Mouse (Mus musculus) heart, postnatal 10 days (tissue): ENCODE results near the gene Ifnab. TPM values are rescaled to one million over a fixed set of nuclear protein-coding genes. Genes with fewer than 3 reads are reported as not detected.

Experiments used
- DNase-seq, 2 experiments: peaks; one replicate each; pipeline ENCODE4 v3.0.0; 2021
- intact Hi-C: fragments of 180-260 bp; cut with DNase I; formaldehyde crosslinking; loops from one replicate; pipeline ENCODE4 v1.15.1; 2025
- total RNA-seq, 2 experiments: library from RNA; stranded (reverse); gene quantifications; 2 replicates each; pipeline ENCODE4 v1.2.3; 2021

Ifnab gene
- total RNA-seq = not detected

- intact Hi-C loops = no loop called here
- DNase-seq = no peak
Observed at GRCm38 (mm10) chr4:88691259-88691658, at the start of gene Ifnab. TSS of gene Ifnab (minus strand) at chr4:88691359.

- intact Hi-C loops = no loop called here
- no peak for DNase-seq
Observed at GRCm38 (mm10) chr4:88739036-88739435, 47.9 kb upstream of the Ifnab start.

- DNase-seq = peak; percentile 70 to 82
- intact Hi-C loops = no loop called here
Observed at GRCm38 (mm10) chr4:88738480-88738879, 47.3 kb upstream of the Ifnab start.

GRCm38 (mm10) chr4:88727324-88727723 lies 36.2 kb upstream of the Ifnab start:
- intact Hi-C loops = loop anchor here (1.0 kb wide), 1 partner anchor 31 kb away; no protein-coding TSS in a partner anchor
- peak; percentile 35 to 65 for DNase-seq

GRCm38 (mm10) chr4:88726727-88727126 lies 35.6 kb upstream of the Ifnab start:
- DNase-seq = no peak
- intact Hi-C loops = loop anchor here (1.0 kb wide), 1 partner anchor 30 kb away; no protein-coding TSS in a partner anchor

GRCm38 (mm10) chr4:88723497-88724090 lies 32.4 kb upstream of the Ifnab start:
- intact Hi-C loops = loop anchor here (5.0 kb wide), 1 partner anchor 414 kb away; the partner anchor contains the start of gene Mtap
- no peak for DNase-seq

GRCm38 (mm10) chr4:88721791-88722721 lies 30.9 kb upstream of the Ifnab start, which contains the start of the genes Gm26566 and Klhl9:
TSS of gene Gm26566 (plus strand) at chr4:88721805.
TSS of gene Klhl9 (minus strand) at chr4:88722465.
- intact Hi-C loops = loop anchor here (5.0 kb wide), 1 partner anchor 415 kb away; the partner anchor contains the start of gene Mtap

GRCm38 (mm10) chr4:88718715-88719114 lies 27.6 kb upstream of the Ifnab start:
- intact Hi-C loops = no loop called here
- DNase-seq = no peak

More at GRCm38 (mm10) chr4:88721791-88722721, 30.9 kb upstream of the Ifnab start, which contains the start of the genes Gm26566 and Klhl9:
- DNase-seq = peak; percentile 95

- DNase-seq = no peak
Observed at GRCm38 (mm10) chr4:88715059-88715458, 23.9 kb upstream of the Ifnab start.

GRCm38 (mm10) chr4:88714281-88714680 lies 23.1 kb upstream of the Ifnab start:
- no peak for DNase-seq
- intact Hi-C loops = no loop called here

More at GRCm38 (mm10) chr4:88715059-88715458, 23.9 kb upstream of the Ifnab start:
- intact Hi-C loops = no loop called here

GRCm38 (mm10) chr4:88707128-88707826 lies 16.1 kb upstream of the Ifnab start:
- intact Hi-C loops = no loop called here
- DNase-seq = no peak

- no peak for DNase-seq
- intact Hi-C loops = no loop called here
Observed at GRCm38 (mm10) chr4:88705924-88706323, 14.8 kb upstream of the Ifnab start.

GRCm38 (mm10) chr4:88699301-88699700 lies 8.1 kb upstream of the Ifnab start:
- intact Hi-C loops = no loop called here

GRCm38 (mm10) chr4:88698781-88699180 lies 7.6 kb upstream of the Ifnab start:
- intact Hi-C loops = no loop called here
- DNase-seq = no peak

More at GRCm38 (mm10) chr4:88699301-88699700, 8.1 kb upstream of the Ifnab start:
- no peak for DNase-seq

- DNase-seq = no peak
- intact Hi-C loops = loop anchor here (2.0 kb wide), 2 partner anchors 13 to 57 kb away; partner anchors contain the start of gene Gm13271
Observed at GRCm38 (mm10) chr4:88697753-88698152, 6.6 kb upstream of the Ifnab start.

GRCm38 (mm10) chr4:88697108-88697507 lies 5.9 kb upstream of the Ifnab start:
- intact Hi-C loops = loop anchor here (2.0 kb wide), 2 partner anchors 14 to 58 kb away; partner anchors contain the start of gene Gm13271
- no peak for DNase-seq

- intact Hi-C loops = loop anchor here (1.0 to 2.0 kb wide), 3 partner anchors 14 to 58 kb away; partner anchors contain the start of gene Gm13271
- peak; percentile 83 to 89 for DNase-seq
Observed at GRCm38 (mm10) chr4:88696237-88696884, 5.2 kb upstream of the Ifnab start.

- intact Hi-C loops = no loop called here
Observed at GRCm38 (mm10) chr4:88693392-88693791, 2.2 kb upstream of the Ifnab start.

GRCm38 (mm10) chr4:88692537-88692936 lies 1.4 kb upstream of the Ifnab start:
- no peak for DNase-seq
- intact Hi-C loops = no loop called here

More at GRCm38 (mm10) chr4:88693392-88693791, 2.2 kb upstream of the Ifnab start:
- no peak for DNase-seq

GRCm38 (mm10) chr4:88683812-88684211 lies 7.3 kb downstream of the Ifnab start, which contains the start of gene Ifna2:
TSS of gene Ifna2 (minus strand) at chr4:88683912.
- intact Hi-C loops = loop anchor here (5.0 kb wide), 1 partner anchor 133 kb away; the partner anchor contains the start of genes Ifna11 and Ifna7
- no peak for DNase-seq
